Mouse (Mus musculus) hindbrain, embryonic 13.5 days (tissue): ENCODE measurements around the gene Gfi1. TPM values are rescaled to one million over a fixed set of nuclear protein-coding genes. Genes with fewer than 3 reads are reported as not detected.

Experiments
- ATAC-seq: fragments of 200-750 bp; cut with Nextera tagmentation; 2 replicates; pipeline ENCODE4 v1.8.0; 2017; ENCODE audit warnings: moderate TSS enrichment; ENCODE audit not compliant: low FRiP score
- H3K27ac ChIP-seq: fragments of 300-500 bp; sonication (generic); 2 replicates; pipeline ENCODE4 v1.5.1; 2015; ENCODE audit warnings: inconsistent platforms, mild to moderate bottlenecking, moderate library complexity
- H3K27me3 ChIP-seq: fragments of 300-500 bp; sonication (generic); 2 replicates; pipeline ENCODE4 v1.6.1; 2015; ENCODE audit warnings: mild to moderate bottlenecking, inconsistent platforms
- H3K36me3 ChIP-seq: fragments of 300-500 bp; sonication (generic); 2 replicates; pipeline ENCODE4 v1.6.1; 2015; ENCODE audit warnings: mild to moderate bottlenecking, inconsistent platforms
- H3K4me1 ChIP-seq: fragments of 300-500 bp; sonication (generic); replicated peaks from 2 replicates; pipeline ENCODE4 v1.6.1; 2015; ENCODE audit warnings: inconsistent platforms
- H3K4me2 ChIP-seq: fragments of 300-500 bp; sonication (generic); 2 replicates; pipeline ENCODE4 v1.6.1; 2015; ENCODE audit warnings: inconsistent platforms, mild to moderate bottlenecking, moderate library complexity
- H3K4me3 ChIP-seq: fragments of 300-500 bp; sonication (generic); 2 replicates; pipeline ENCODE4 v1.5.1; 2015; ENCODE audit warnings: mild to moderate bottlenecking, inconsistent platforms
- H3K9ac ChIP-seq: fragments of 300-500 bp; sonication (generic); 2 replicates; pipeline ENCODE4 v1.6.1; 2015; ENCODE audit warnings: mild to moderate bottlenecking, inconsistent platforms
- H3K9me3 ChIP-seq: fragments of 300-500 bp; sonication (generic); 2 replicates; pipeline ENCODE4 v1.6.1; 2016; ENCODE audit warnings: inconsistent platforms
- WGBS: fragments of 180-500 bp; shearing (Covaris S2); methylation state at CpG from one replicate; pipeline ENCODE4 v1.1.7; 2015; 5-methylcytosine and 5-hydroxymethylcytosine counted together
- polyA plus RNA-seq: library from polyadenylated mRNA; unstranded; fragments of >200 nt; fragmentation: Nextera tagmentation; extraction: Ambion mirVana; gene quantifications from 2 replicates; pipeline ENCODE4 v1.2.1, GENCODE M21; 2015

Gfi1 gene
- polyA plus RNA-seq, 1 experiment from 2014 or later = not detected

DNA sequence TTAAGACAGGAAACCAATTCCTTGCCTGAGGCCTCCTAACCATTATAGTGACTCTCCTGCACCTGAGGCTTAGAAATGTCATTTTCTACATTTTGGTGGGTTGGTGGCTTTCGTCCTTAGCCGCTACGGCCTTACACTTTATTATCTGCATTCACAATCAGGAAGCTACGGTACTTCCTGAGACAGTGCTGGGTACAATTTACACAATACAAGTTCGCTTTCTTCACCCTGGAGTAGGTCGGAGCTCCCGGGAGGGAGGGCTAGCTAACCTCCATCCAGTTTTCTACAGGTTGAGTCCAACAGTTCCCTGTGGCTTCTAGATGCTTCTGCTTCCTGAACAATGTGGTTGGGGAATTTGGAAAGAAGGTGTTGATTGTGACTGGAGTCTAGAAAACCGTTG is 26.9 kb downstream of the Gfi1 start:
- H3K4me2 ChIP-seq = no peak overlapping the region
- 86% methylated on average over 8 of the region's 8 CpGs for WGBS
- no peak for ATAC-seq

DNA sequence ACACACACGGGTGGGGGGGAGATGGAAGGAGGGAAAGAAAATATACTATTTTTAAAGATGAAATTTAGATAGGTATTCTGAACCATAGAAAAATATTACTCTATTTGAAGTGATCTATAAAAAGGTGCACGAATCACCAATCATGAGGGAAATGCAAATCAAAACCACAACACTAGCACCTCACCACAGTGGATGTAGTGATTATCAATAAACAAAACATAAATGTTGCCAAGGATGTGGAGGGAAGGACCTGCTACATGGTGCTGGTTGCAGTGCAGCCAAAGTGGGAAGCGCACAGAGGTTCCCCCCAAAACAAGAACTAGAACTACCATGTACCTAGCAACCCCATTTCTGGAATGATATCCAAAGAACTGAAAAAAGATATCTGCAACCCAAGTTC is 30.8 kb downstream of the Gfi1 start:
- 81% methylated on average over 3 of the region's 3 CpGs for WGBS
- Histone ChIP-seq H3K9ac (no peak overlapping the region), H3K4me2 (no peak overlapping the region), H3K36me3 (no peaks in the 10 kb centered on the region), H3K4me1 (no peaks in the 10 kb centered on the region), H3K27me3 (peaks cover 10% of the 10 kb centered on the region; the same call in 1 of the 2 replicates), H3K9me3 (no peaks in the 10 kb centered on the region), H3K27ac (no peak overlapping the region), H3K4me3 (no peak overlapping the region)
- ATAC-seq = no peak

More for the DNA sequence above, 26.9 kb downstream of the Gfi1 start:
- no peak overlapping the region for H3K4me3 ChIP-seq
- H3K27ac ChIP-seq = no peak overlapping the region
- no peaks in the 10 kb centered on the region for H3K9me3 ChIP-seq
- no peaks in the 10 kb centered on the region for H3K36me3 ChIP-seq
- no peaks in the 10 kb centered on the region for H3K27me3 ChIP-seq
- H3K9ac ChIP-seq = no peak overlapping the region
- H3K4me1 ChIP-seq = no peaks in the 10 kb centered on the region

DNA sequence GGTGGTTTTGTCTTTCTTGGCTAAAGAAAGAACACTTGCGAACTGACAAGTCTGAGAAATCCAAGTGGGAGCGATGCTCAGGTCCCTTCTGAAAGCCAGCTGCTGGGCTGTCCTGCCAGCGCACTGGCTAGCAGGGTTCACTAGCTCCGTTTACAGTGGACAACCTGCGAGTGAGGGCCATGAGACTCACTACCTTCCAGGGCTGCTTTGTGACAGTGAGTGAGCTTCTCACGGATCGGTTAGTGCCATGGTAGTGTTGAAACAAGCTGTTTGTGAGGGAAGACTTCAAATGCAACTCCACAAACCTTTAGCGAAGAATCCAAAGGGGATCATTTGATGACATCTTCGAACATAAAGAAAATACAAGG is 37.4 kb downstream of the Gfi1 start:
- peak; percentile 67 for ATAC-seq
- WGBS = 25% methylated on average over 9 of the region's 9 CpGs
- Histone ChIP-seq H3K4me3 (peak overlapping the region; percentile 50), H3K9ac (peak overlapping the region; percentile 69), H3K4me2 (peak overlapping the region; percentile 70), H3K36me3 (no peaks in the 10 kb centered on the region), H3K9me3 (no peaks in the 10 kb centered on the region), H3K4me1 (peaks cover 8% of the 10 kb centered on the region), H3K27ac (peak overlapping the region; percentile 70), H3K27me3 (peaks cover 24% of the 10 kb centered on the region)

DNA sequence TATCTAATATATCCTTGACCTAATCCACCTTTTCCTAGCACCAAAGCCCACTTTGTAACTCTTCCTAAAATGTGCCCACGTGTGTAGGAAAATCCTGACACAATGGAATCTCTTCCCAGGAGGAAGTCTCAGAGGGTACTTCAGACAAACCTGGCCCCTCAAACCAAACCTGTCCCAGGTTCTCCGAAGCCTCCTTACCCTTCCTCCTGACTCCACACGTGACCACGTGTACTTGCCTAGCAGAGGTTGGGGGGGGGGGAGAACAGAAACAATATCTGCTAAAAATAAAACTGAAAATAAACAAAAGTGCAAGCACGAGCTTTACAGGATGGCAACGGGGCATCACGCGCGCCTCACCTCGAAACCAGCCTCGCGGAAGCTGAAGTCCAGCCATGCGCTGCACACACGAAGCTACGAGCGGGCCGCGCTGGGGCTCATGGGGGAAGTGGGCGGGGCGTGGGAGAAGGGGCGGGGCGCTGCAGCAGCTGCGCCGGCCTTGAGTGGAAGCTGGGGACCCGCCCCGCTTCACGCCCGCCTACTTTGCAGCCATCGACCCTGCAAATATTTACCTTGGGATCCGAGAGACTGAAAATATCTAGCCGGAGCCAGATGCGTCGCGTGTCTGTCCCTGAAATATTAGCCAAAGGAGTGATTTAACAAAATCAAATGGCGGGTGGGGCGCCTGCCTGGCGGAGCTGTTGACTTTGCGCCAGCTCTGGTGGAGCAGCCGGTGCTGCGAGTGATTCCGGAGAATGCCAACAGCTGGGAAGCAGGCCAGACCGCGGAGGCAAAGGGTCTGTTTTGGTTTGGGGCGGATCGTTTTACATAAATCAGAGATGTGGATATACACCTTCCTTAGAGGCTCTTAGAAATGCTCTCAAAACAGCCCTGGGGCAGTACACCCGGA is 38.0 kb downstream of the Gfi1 start:
- Histone ChIP-seq H3K27ac (peak overlapping the region; percentile 70), H3K4me2 (peak overlapping the region; percentile 70), H3K4me3 (peak overlapping the region; percentile 50), H3K36me3 (no peaks in the 10 kb centered on the region), H3K27me3 (peaks cover 23% of the 10 kb centered on the region), H3K4me1 (peaks cover 8% of the 10 kb centered on the region), H3K9ac (peak overlapping the region; percentile 69), H3K9me3 (no peaks in the 10 kb centered on the region)
- WGBS = 14% methylated on average over 46 of the region's 46 CpGs
- ATAC-seq = peak; percentile 95

DNA sequence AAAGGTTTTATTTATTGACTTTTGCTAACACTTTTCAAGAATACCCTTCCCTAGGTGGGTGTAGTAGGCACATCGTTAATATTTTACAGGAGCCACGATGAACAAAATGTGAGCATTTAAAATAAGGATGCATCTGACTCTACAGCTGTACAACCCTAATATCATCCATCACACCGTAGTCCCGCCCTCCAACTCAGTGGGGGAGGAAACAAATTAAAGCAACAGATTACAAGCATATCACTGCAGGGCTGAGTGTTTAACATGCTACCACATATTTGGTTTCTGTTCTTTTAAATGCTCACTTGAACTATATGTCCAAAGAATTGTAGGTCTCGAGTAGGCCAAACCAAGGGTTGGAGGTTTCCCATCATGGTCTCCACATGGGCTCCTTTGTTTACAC is 38.7 kb downstream of the Gfi1 start:
- Histone ChIP-seq H3K4me3 (no peak overlapping the region), H3K27ac (no peak overlapping the region), H3K9me3 (no peaks in the 10 kb centered on the region), H3K4me2 (no peak overlapping the region), H3K4me1 (peaks cover 8% of the 10 kb centered on the region), H3K9ac (no peak overlapping the region), H3K36me3 (no peaks in the 10 kb centered on the region), H3K27me3 (peaks cover 20% of the 10 kb centered on the region)
- ATAC-seq = no peak; the same call in 1 of the 2 replicates
- WGBS = 95% methylated on average over 5 of the region's 5 CpGs

DNA sequence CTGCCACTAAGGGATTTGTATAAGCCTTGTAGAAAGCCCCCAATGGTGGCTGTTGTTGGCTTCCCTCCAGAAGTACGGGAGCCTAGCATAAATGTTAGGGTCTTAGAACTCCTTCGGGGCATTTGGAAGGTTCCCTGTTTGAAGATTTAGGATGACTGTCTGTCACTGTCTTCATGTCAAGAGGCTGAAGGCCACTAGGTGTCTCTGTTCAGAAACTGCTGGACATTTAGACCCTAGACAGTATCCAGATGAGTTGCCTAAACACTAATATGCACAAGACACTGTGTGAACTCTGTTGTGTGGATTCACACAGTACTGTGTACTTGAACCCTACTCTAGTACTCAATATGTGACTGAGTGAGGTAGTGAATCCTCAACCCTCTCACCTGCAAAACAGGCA is 41.5 kb downstream of the Gfi1 start:
- Histone ChIP-seq H3K4me2 (no peak overlapping the region), H3K36me3 (no peaks in the 10 kb centered on the region), H3K27ac (no peak overlapping the region), H3K9me3 (no peaks in the 10 kb centered on the region), H3K4me1 (peaks cover 8% of the 10 kb centered on the region), H3K27me3 (peaks cover 10% of the 10 kb centered on the region), H3K4me3 (no peak overlapping the region), H3K9ac (no peak overlapping the region)
- no peak for ATAC-seq
- 72% methylated on average over 2 of the region's 2 CpGs for WGBS

DNA sequence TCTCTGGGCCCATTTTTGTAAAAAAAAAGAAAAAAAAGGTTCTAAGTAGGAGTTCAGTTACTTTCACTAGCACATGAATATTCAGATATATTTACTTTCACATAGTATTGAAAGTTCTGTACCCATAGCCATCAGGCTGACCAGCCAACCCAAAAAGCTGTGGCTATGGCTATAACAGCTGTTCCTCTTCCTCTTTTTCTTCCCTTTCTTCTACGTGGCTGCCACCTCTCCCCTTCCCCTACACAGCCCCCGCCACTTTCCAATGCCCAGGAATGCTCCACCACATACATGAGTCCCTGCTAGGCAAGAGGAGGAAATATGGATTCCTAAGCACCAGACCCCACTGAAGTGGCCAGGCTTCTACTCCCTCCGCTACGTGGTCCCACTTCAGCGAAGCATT is 44.5 kb downstream of the Gfi1 start:
- Histone ChIP-seq H3K36me3 (no peaks in the 10 kb centered on the region), H3K9ac (no peak overlapping the region), H3K9me3 (no peaks in the 10 kb centered on the region), H3K4me3 (no peak overlapping the region), H3K27ac (no peak overlapping the region), H3K27me3 (no peaks in the 10 kb centered on the region), H3K4me1 (no peaks in the 10 kb centered on the region), H3K4me2 (no peak overlapping the region)
- ATAC-seq = no peak
- 85% methylated on average over 5 of the region's 5 CpGs for WGBS

DNA sequence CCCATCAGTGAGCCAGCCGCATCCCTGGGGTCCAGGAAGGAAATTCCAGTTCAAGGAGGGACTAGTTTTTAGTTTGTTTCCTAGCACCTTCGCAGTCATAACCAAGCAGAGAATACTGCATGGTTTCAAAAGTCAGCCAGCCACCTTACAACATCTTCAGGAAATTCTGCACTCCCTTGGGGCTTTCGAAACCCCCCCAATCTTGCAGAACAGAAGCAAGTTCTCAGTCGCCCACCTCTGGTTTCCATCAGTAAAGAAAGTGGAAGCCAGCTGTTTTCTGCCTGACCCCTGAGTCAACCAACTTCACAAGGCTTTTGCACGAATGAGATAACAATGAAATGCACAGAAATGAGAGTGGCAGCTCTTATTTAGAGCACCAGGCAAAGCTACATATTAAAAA is 47.4 kb downstream of the Gfi1 start:
- Histone ChIP-seq H3K4me3 (no peak overlapping the region), H3K9ac (no peak overlapping the region), H3K9me3 (no peaks in the 10 kb centered on the region), H3K4me1 (no peaks in the 10 kb centered on the region), H3K36me3 (no peaks in the 10 kb centered on the region), H3K27ac (no peak overlapping the region), H3K27me3 (no peaks in the 10 kb centered on the region), H3K4me2 (no peak overlapping the region)
- 74% methylated on average over 5 of the region's 5 CpGs for WGBS
- no peak for ATAC-seq

Other genes starting within 250 kb of the Gfi1 start
- gene Gm42669, start 218.4 kb downstream of the Gfi1 start, polyA plus RNA-seq = 0.25 and 0.70 TPM in 2 replicates
- gene 1700028K03Rik, start 191.3 kb downstream of the Gfi1 start, polyA plus RNA-seq = 0.22 and 0.57 TPM in 2 replicates
- 21.4 and 24.6 TPM in 2 replicates for gene Rpap2, start 128.7 kb downstream of the Gfi1 start, polyA plus RNA-seq
- 39.0 and 39.2 TPM in 2 replicates for gene Glmn, start 128.1 kb downstream of the Gfi1 start, polyA plus RNA-seq
- 0.12 and 0.16 TPM in 2 replicates for gene Ube2d2b, start 104.1 kb upstream of the Gfi1 start, polyA plus RNA-seq
- gene Evi5, start 149.1 kb upstream of the Gfi1 start, polyA plus RNA-seq = 48.8 and 55.0 TPM in 2 replicates
- gene Rpl5, start 174.5 kb upstream of the Gfi1 start, polyA plus RNA-seq = 62.5 and 68.2 TPM in 2 replicates